Mouse (Mus musculus): ENCODE results near the gene Sdccag8.
"Not testable (repeated sequence)": the region's sequence is repeated elsewhere in the genome, so short reads cannot be mapped to it uniquely, and the experiment has no call there.

Gene Sdccag8

GRCm38 (mm10) chr1:176827945-176828485 is 13.6 kb downstream of the Sdccag8 start:
- in situ Hi-C loops (cut with MboI) = no loop called here

DNA sequence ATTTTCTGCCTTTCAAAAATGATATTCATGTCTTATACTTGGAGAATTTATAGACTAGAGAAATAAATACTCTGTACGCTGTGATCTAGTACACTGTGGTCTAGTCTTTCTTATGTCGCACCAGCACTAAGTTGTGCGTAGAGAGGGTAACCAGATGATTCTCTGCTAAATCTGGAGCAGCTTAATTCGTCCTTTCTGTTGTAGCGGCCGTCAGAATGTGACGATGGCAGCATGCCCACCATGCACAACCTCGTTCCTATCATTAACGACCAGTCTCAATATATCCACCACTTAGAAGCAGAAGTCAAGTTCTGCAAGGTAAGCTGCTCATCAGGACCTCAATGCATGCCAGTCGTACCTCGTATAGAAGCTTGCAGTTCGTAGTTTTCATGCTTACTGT is 14.2 kb downstream of the Sdccag8 start:
- in situ Hi-C loops (cut with MboI) = no loop called here

DNA sequence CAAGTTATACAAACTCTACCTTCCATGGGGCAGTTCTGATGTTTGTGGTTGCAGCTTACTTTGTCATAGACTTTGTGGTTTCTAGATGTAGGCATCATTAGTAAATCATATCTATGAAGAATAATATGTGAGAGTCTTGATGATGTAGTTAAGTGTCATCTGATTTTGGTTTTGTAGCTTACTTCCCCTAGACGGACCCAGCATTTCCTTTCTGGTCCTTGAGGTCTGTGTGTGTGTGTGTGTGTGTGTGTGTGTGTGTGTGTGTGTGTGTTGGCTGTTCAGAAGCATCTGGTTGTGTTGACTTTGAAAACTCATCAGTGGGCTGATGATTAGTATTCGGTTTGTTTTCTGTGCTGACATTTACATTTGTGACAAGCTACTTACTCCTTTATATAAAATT is 17.6 kb downstream of the Sdccag8 start:
- in situ Hi-C loops (cut with MboI) = no loop called here

GRCm38 (mm10) chr1:176832607-176833006 is 18.1 kb downstream of the Sdccag8 start:
- in situ Hi-C loops (cut with MboI) = no loop called here

DNA sequence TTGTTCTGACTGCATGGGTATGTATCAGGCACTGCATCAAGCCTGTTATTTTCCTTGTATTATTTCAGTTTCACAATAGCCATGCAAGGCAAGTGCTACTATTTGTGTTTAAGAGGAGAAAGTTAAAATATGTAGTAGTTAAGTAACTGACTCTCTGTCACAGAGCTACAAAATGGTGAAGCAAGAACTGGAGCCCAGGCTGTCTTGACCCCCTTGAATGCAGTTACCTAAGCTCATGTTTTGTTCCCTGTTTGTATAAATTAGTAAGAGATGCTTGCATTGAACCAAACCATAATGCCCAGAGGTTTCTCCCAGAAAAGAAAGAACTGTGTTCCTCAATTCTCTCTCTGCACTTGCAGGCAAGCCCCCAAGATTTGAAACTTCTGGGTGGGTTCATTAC is 18.8 kb downstream of the Sdccag8 start:
- in situ Hi-C loops (cut with MboI) = no loop called here

GRCm38 (mm10) chr1:176833948-176834347 is 19.5 kb downstream of the Sdccag8 start:
- in situ Hi-C loops (cut with MboI) = no loop called here

DNA sequence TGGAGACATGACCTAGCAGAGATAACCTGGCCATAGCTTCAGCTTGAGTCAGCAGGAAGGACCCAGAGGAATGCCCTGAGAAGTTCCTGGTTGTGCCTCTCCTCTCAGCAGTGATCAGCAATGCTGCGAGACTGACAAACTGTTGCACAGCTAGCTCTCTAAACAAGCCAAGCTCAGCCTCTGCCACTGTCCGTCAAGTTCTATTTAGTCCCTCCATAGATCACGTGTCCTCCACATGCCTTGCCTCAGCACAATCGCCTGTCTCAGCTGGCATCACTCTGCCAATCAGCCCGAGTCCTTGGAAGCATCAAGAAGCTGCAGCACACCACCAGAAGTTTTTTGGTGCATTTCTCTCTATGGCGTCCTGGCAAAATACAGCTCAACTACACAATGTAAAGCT is 20.4 kb downstream of the Sdccag8 start:
- in situ Hi-C loops (cut with MboI) = no loop called here

- in situ Hi-C loops (cut with MboI) = no loop called here
Measured at GRCm38 (mm10) chr1:176835501-176836294, 21.2 kb downstream of the Sdccag8 start.

DNA sequence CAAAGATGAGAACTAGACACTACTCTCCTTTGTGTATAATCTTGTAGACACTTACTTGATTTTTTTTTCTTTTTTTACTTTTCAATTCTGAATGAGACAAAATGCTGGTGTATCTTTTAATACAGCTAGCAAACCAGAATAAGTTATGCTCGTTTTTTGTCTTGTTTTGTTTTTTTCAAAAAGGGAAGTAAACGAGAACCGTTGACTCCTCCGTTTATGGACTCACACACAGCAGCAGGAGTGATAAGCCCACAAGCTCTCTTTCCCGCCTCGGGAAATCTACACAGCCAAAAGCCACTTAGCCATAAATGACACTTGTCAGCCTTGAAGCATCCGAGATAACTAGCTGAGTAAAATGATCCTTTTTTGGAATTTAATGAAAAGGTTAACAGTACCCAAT is 22.1 kb downstream of the Sdccag8 start:
- in situ Hi-C loops (cut with MboI) = not testable (repeated sequence)

DNA sequence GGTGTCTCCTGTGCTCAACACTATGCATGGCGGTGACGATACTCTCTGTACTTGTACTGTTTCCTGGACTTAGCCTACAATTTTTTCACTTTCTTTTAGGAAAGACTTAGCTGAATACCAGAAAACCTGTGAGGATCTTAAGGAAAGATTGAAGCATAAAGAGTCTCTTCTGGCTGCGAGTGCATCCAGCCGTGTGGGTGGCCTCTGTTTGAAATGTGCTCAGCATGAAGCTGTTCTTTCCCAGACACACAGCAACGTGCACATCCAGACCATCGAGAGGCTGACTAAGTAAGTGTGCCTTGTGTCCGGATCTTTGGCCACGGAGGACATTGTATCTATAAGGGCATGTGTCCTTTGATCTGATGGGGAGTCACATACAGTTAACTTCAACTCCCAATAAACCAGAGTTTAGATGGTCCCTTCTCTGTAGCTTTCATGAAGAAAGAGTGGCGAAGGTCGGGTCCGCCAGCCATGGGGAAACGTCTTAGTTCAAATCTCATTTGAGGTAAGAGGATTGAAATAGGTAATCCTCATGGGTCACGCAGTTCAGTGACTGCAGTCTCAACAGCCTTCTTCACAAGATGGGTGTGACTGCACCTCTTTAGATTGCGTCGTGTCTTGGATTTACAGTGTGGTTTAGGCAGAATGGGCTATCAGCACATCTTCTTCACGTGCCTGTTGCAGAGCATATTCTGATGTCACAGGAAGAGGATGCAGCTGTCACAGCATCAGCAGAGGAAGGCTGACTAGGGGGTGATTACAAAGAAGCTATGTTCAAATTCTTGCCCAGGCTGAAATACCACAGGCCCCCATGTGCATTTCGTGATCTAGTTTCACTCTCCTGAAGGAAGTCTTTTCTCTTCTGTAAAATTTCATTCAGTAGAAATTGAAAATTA is 30.9 kb downstream of the Sdccag8 start:
- in situ Hi-C loops (cut with MboI) = loop anchor here (5.0 kb wide), 1 partner anchor 133 kb away; no protein-coding TSS in a partner anchor

DNA sequence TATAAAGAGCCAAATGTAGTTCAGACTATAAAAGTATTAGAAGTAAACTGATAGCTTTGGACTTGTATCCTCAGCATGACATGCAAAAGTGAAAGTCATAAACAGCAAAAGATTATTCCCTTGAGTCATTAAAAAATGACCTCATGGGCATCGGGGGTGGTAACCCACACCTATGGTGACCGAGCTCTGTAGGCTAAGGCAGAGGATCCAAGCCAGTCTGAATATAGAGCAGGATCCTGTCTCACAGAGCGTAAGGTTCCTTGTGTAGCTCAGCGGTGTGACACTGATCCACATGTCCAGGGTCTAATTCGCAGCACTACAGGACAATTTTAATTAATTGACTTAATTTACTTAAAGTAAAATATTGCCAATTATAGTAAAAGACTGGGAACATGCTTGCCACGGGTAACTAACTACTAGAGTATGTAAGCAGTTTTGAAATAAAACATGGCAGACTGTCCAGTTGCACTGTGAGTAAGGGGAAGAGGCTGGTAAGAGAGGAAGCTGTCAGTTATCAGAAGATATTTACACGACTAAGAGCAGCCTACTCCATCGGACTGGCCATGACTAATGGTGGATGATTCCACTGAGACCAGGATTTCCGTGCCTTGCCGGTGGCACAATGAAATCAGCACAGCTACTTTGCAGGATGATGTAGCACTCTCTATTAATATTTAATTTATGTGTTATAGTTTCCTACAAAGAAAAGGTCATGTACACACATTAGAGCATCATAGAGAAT is 32.8 kb downstream of the Sdccag8 start:
- in situ Hi-C loops (cut with MboI) = loop anchor here (5.0 kb wide), 1 partner anchor 135 kb away; no protein-coding TSS in a partner anchor

- in situ Hi-C loops (cut with MboI) = loop anchor here (5.0 kb wide), 1 partner anchor 136 kb away; no protein-coding TSS in a partner anchor
Measured at GRCm38 (mm10) chr1:176848613-176849290, 34.3 kb downstream of the Sdccag8 start.

GRCm38 (mm10) chr1:176849377-176849776 is 34.9 kb downstream of the Sdccag8 start:
- in situ Hi-C loops (cut with MboI) = loop anchor here (5.0 kb wide), 1 partner anchor 137 kb away; no protein-coding TSS in a partner anchor

GRCm38 (mm10) chr1:176851401-176851800 is 36.9 kb downstream of the Sdccag8 start:
- in situ Hi-C loops (cut with MboI) = no loop called here

DNA sequence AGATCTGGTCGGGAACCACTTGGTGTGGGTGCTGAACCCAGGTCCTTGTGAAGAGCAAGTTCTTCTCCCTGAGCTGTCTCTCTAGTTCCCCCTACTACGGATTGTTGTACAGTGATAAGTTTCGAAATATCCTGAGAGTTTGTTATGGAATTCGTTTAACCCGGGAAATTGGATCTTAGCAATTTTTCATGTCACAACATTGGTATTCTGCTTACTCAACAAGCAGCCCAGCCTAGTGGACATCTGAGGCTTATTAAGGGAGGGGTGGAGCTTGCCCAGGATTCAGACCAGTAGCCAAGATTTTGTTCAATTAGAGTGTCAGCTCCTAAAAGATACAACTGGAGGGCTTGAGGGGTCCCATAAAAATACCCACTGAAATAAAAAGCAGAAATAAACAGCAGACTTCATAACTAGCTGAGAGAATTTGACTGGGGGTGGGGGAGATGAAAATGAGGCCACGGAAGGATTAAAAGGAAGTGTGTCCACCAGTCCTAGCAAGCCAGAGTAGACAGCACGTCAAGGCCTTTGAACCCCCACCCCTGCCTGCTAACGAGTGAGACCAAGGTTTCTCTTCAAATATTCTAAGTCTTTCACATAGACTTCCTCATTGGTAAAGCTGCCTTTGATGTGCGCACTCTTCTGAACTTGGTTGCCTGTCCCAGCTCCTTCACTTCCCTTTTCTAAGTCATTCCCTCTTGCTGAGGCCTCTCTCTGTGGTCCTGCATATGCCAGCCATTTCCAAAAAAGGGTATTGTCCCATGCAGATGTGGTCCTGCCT is 38.5 kb downstream of the Sdccag8 start:
- in situ Hi-C loops (cut with MboI) = no loop called here

DNA sequence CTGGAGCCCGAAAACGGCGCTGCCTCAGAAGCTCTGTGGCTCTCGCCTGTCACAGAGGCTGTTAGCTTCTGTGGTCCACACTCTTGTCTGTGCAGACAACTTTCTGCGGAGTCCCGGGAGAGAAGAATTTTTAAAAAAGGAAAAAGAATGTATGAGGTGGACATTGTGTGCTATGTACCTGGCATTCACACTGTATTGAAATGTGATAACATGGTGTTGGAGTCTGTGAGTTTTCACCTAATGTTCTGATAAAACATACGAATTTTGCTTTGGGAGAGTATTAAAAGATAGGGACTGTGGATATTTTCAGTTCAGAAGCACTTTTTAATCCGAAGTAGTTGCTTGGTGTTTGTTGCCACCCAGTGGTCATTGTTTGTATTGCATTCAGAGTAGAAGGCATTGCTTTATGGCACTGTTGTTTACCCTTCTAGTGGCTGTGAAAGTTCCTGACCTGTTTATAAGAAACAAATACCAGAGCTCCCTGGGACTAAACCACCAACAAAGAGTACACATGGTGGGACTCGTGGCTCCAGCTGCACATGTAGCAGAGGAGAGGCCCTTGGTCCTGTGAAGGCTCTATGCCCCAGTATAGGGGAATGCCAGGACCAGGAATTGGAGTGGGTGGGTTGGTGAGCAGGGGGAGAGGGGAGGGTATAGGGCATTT is 47.7 kb downstream of the Sdccag8 start:
- in situ Hi-C loops (cut with MboI) = no loop called here

DNA sequence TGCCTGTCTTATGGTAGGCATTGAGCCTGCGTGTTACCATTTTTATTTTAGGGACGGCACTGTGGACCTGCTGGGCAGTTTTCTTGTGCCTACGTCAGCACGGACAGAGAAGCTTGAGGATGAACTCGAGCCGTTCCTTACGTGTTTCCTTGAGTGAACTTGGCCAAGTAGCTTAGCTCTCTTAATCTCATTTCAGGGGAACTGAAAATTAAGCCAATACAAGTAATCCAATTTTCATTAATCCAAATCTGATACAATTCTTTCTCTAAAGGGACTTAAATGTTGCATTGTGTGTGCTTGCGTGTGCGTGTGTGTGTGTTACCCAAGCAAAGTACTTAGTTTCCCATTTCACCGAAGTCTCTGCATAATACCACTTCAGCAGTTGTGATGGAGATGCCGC is 56.0 kb downstream of the Sdccag8 start:
- in situ Hi-C loops (cut with MboI) = no loop called here

DNA sequence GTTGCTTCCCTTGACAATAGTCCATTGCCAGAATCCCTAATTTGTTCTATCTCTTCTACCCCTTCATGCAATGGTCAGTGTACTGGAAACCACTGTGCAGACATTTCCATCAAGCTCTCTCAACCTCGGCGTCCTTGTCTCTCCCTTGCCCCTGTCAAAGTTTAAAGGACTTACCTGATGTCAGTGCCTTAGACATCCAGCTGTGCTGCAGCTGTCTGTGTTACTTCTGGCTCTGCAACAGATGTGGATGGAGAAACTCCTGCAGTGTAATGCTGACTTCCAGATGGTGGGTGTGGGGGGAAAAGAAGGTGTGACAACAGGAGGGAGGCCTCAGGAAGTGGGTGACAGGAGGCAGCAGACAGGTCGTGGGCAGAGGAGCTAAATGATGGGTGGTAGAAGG is 57.5 kb downstream of the Sdccag8 start:
- in situ Hi-C loops (cut with MboI) = no loop called here

GRCm38 (mm10) chr1:176873463-176873862 is 59.0 kb downstream of the Sdccag8 start:
- in situ Hi-C loops (cut with MboI) = no loop called here

DNA sequence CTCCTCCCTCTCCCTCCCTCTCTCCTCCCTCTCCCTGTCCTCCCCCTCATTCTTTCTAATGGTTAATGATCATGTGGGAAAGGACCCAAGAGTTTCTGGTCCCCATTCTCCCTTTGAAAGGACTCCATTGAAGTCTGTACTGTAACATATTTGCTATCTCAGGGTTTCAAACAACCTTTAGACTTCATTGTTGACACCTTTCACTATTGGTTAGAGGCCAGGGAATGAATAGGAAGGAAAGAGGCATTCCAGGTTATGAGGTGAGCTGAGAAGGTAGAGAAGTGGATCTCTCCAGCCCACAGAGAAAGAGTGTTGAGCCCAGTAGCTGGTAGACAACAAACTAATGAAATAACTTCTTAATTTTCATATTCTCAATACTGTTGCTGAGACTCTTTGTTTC is 59.7 kb downstream of the Sdccag8 start:
- in situ Hi-C loops (cut with MboI) = no loop called here
